Mouse (Mus musculus) forebrain, embryonic 12.5 days (tissue): ENCODE measurements around the gene Kif26a. TPM values are rescaled to one million over a fixed set of nuclear protein-coding genes. Genes with fewer than 3 reads are reported as not detected.

Experiments used
- ATAC-seq: fragments of 200-750 bp; cut with Nextera tagmentation; 2 replicates; pipeline ENCODE4 v1.8.0; 2017; ENCODE audit warnings: moderate TSS enrichment; ENCODE audit not compliant: low FRiP score
- H3K27ac ChIP-seq: fragments of 300-500 bp; sonication (generic); 2 replicates; pipeline ENCODE4 v1.5.1; 2016; ENCODE audit warnings: mild to moderate bottlenecking
- H3K27me3 ChIP-seq: fragments of 300-500 bp; sonication (generic); 2 replicates; pipeline ENCODE4 v1.6.1; 2016; ENCODE audit warnings: mild to moderate bottlenecking
- H3K36me3 ChIP-seq: fragments of 300-500 bp; sonication (generic); replicated peaks from 2 replicates; pipeline ENCODE4 v1.6.1; 2016; ENCODE audit warnings: mild to moderate bottlenecking
- H3K4me1 ChIP-seq: fragments of 300-500 bp; sonication (generic); 2 replicates; pipeline ENCODE4 v1.6.1; 2016
- H3K4me2 ChIP-seq: fragments of 300-500 bp; sonication (generic); 2 replicates; pipeline ENCODE4 v1.6.1; 2016; ENCODE audit warnings: mild to moderate bottlenecking, moderate library complexity
- H3K4me3 ChIP-seq: fragments of 300-500 bp; sonication (generic); replicated peaks from 2 replicates; pipeline ENCODE4 v1.5.1; 2016; ENCODE audit warnings: mild to moderate bottlenecking
- H3K9ac ChIP-seq: fragments of 300-500 bp; sonication (generic); 2 replicates; pipeline ENCODE4 v1.6.1; 2016; ENCODE audit warnings: mild to moderate bottlenecking
- H3K9me3 ChIP-seq: fragments of 300-500 bp; sonication (generic); 2 replicates; pipeline ENCODE4 v1.6.1; 2016
- WGBS: fragments of 180-500 bp; shearing (Covaris S2); methylation state at CpG from one replicate; pipeline ENCODE4 v1.1.7; 2016; 5-methylcytosine and 5-hydroxymethylcytosine counted together
- microRNA counts: library from miRNA; unstranded; fragments of <30 nt; microRNA quantifications from one replicate; lab custom pipeline; 2017
- microRNA-seq: library from miRNA; unstranded; fragments of <30 nt; microRNA quantifications from one replicate; pipeline ENCODE4, GENCODE M21; 2017
- polyA plus RNA-seq: library from polyadenylated mRNA; unstranded; fragments of >200 nt; fragmentation: Nextera tagmentation; extraction: Ambion mirVana; gene quantifications from 2 replicates; pipeline ENCODE4 v1.2.1, GENCODE M21; 2016

Gene Kif26a
- polyA plus RNA-seq, 1 experiment from 2014 or later, result 11.8 TPM

DNA sequence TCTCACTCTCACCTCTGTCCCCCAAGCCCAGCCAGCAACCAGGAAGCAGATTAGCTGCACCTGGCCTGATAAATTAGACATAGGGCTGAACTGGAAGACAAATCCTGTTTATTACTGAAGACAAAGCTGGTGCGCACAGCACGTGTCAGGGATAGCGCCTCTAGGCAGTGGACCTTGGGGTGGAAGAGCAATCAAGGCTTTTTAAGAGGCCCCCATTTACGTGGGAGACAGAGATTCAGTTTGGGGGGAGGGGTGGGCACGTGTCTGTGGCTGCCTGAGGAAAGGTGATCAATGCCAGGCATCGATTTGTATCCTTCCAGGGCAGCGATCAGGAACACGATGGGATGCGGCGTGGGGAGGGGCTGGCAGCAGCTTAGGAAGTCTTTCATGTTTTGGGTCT, 83.1 kb downstream of the Kif26a start:
- Histone ChIP-seq H3K9me3 (no peaks in the 10 kb centered on the region), H3K27ac (0 out of 2 replicates have a peak overlapping the region, but pooled peaks have one; percentile 21), H3K4me1 (peaks cover 43% of the 10 kb centered on the region), H3K4me3 (no peak overlapping the region), H3K36me3 (no peaks in the 10 kb centered on the region), H3K27me3 (peaks cover 9% of the 10 kb centered on the region; the same call in 1 of the 2 replicates), H3K4me2 (no peak overlapping the region), H3K9ac (no peak overlapping the region)
- WGBS, result 59% methylated on average over 10 of the region's 10 CpGs
- ATAC-seq, result peak; percentile 34; the same call in 1 of the 2 replicates

DNA sequence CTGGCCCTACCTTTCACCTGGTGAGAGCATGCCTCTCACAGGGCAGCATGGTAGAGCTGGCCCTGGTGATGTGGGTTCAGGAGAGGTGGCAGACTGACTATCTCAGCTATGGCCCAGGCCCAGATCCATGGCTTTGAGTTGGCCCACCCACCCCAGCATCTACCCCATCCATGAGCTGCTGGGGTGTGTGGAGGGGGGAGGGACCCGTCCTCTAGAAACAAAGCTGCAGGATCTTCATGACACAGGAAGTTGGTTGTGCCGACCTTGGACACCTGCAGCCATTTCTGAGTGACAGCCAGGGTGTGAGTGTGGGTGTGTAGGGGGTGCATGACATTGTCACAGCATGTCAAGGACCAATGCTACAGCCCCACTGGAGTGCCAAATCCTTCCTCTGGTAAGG, 84.2 kb downstream of the Kif26a start:
- Histone ChIP-seq H3K27ac (no peak overlapping the region), H3K9me3 (no peaks in the 10 kb centered on the region), H3K9ac (no peak overlapping the region), H3K4me3 (no peak overlapping the region), H3K27me3 (peaks cover 9% of the 10 kb centered on the region; the same call in 1 of the 2 replicates), H3K4me1 (peaks cover 49% of the 10 kb centered on the region), H3K36me3 (no peaks in the 10 kb centered on the region), H3K4me2 (no peak overlapping the region)
- WGBS, result 79% methylated on average over 2 of the region's 2 CpGs
- ATAC-seq, result no peak

MicroRNA genes within 50 kb of the gene (microRNA counts, 519-probe panel; counts per million panel counts)
- microRNA mmu-miR-203 (lab: Ali Mortazavi, UCI), result not detected

Small RNA genes within 50 kb of the gene (microRNA-seq; reads per million reads assigned to microRNA genes)
- gene Mir203, result 2,591 reads per million, percentile 85 among the genes with 10 or more reads in this experiment
- gene Mir3073a, result not detected
- not detected for gene Mir3073b

Other genes with a start within 250 kb of the Kif26a start
- 9.5 and 9.9 TPM in 2 replicates for gene Ppp1r13b, start 238.1 kb upstream of the Kif26a start, polyA plus RNA-seq
- gene Atp5mpl, start 179.2 kb upstream of the Kif26a start, polyA plus RNA-seq, result 590 and 598 TPM in 2 replicates
- gene Tdrd9, start 174.6 kb upstream of the Kif26a start, polyA plus RNA-seq, result 1.2 and 2.0 TPM in 2 replicates
- not detected in 2 replicates for gene Rd3l, start 164.9 kb upstream of the Kif26a start, polyA plus RNA-seq
- gene Aspg, start 39.5 kb upstream of the Kif26a start, polyA plus RNA-seq, result 0.23 and 0.59 TPM in 2 replicates